ENCODE assay signal across 10 mouse cellular contexts in the genomic region with DNA sequence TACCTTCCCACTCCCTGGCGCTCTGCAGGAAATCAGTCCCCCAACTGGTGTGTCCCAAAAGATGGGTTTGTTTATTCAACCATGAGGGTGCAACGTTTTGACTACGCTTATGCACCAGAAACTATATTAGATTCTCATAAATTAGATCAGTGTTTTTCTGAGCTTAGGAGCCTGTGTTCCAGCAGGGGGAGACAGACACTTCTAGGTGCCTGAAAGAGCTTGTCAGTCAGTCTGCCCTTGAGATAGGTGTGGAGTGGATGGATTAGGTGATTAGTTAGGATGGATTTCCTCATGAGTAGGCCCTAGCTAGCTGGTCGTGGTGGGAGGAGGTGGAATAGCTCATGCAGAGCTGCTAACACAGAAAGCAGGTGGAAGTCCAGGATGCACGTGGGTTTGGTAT. TPM values are rescaled to one million over a fixed set of nuclear protein-coding genes. Genes with fewer than 3 reads are reported as not detected.
A peak's percentile ranks its signal among the peaks of the same experiment; 100 is the strongest.
DNase-seq lines count a peak whose midpoint lies in the region; ATAC-seq and TF ChIP-seq lines count a peak whose summit lies in the region.
"Had no signal": no experiment of that assay in that cellular context is flagged by ENCODE, and none has a peak within 500 bp of the region (broad histone marks: within the 10 kb centered on the region; RNA-seq: fewer than 3 reads in every experiment).

No protein-coding gene starts in this region.

- no peak overlapping the region for H3K4me2 ChIP-seq in embryonic facial prominence, embryonic 11.5 days (ENCODE audit: low read depth, low read length)
- H3K4me2 ChIP-seq: neural tube, embryonic 12.5 days had no signal

- TF ChIP-seq CTCF in spleen, adult 2 months (IDR thresholded peaks at IDR 0.05; ENCODE audit: extremely low read depth, insufficient read depth, insufficient read length, insufficient replicate concordance): peak; percentile 5; the same call in 1 of the 2 replicates

- no peaks in the 10 kb centered on the region for H3K27me3 ChIP-seq in embryonic facial prominence, embryonic 11.5 days (ENCODE audit: control insufficient read depth, insufficient read depth, low read length)
- no peaks in the 10 kb centered on the region for H3K27me3 ChIP-seq in embryonic facial prominence, embryonic 10.5 days (replicated peaks; ENCODE audit: low read depth, poor library complexity, severe bottlenecking)
- H3K27me3 ChIP-seq in spleen, adult 2 months (ENCODE audit: control insufficient read depth, insufficient read depth, low read length): no peaks in the 10 kb centered on the region
- H3K27me3 ChIP-seq in forebrain, embryonic 10.5 days (ENCODE audit: poor library complexity, severe bottlenecking): no peaks in the 10 kb centered on the region
- H3K27me3 ChIP-seq: neural tube, embryonic 12.5 days had no signal

- H3K27ac ChIP-seq in embryonic facial prominence, embryonic 11.5 days (replicated peaks; ENCODE audit: low read depth, low read length): no peak overlapping the region
- no peak overlapping the region for H3K27ac ChIP-seq in embryonic facial prominence, embryonic 10.5 days (replicated peaks)
- H3K27ac ChIP-seq in spleen, adult 2 months (ENCODE audit: insufficient read depth, low read length): no peak overlapping the region
- H3K27ac ChIP-seq in forebrain, embryonic 10.5 days: no peak overlapping the region
- H3K27ac ChIP-seq: neural tube, embryonic 12.5 days had no signal

- H3K9ac ChIP-seq in embryonic facial prominence, embryonic 11.5 days (replicated peaks; ENCODE audit: low read length): no peak overlapping the region
- H3K9ac ChIP-seq: neural tube, embryonic 12.5 days had no signal

- no peaks in the 10 kb centered on the region for H3K4me1 ChIP-seq in embryonic facial prominence, embryonic 11.5 days (ENCODE audit: control insufficient read depth, insufficient read depth, low read length)
- H3K4me1 ChIP-seq in embryonic facial prominence, embryonic 10.5 days: no peaks in the 10 kb centered on the region
- no peaks in the 10 kb centered on the region for H3K4me1 ChIP-seq in spleen, adult 2 months (ENCODE audit: control insufficient read depth, insufficient read depth, insufficient read length)
- peaks cover 6% of the 10 kb centered on the region; the same call in 1 of the 2 replicates for H3K4me1 ChIP-seq in forebrain, embryonic 10.5 days
- H3K4me1 ChIP-seq: neural tube, embryonic 12.5 days had no signal

- TF ChIP-seq POLR2A in spleen, adult 2 months (IDR thresholded peaks at IDR 0.05; ENCODE audit: low read depth, low read length): no peak

- 54% methylated on average over 5 of the region's 5 CpGs for WGBS in embryonic facial prominence, embryonic 11.5 days
- 57% methylated on average over 5 of the region's 5 CpGs for WGBS in embryonic facial prominence, embryonic 10.5 days
- WGBS in spleen, adult 2 months: 37% methylated on average over 5 of the region's 5 CpGs
- 54% methylated on average over 5 of the region's 5 CpGs for WGBS in forebrain, embryonic 10.5 days

- H3K36me3 ChIP-seq in embryonic facial prominence, embryonic 11.5 days (replicated peaks; ENCODE audit: control insufficient read depth, insufficient read depth, low read depth, low read length): no peaks in the 10 kb centered on the region
- H3K36me3 ChIP-seq in embryonic facial prominence, embryonic 10.5 days (replicated peaks): no peaks in the 10 kb centered on the region
- no peaks in the 10 kb centered on the region for H3K36me3 ChIP-seq in spleen, adult 2 months (ENCODE audit: control insufficient read depth, insufficient read depth, low read length)
- H3K36me3 ChIP-seq in forebrain, embryonic 10.5 days (replicated peaks): no peaks in the 10 kb centered on the region
- H3K36me3 ChIP-seq: neural tube, embryonic 12.5 days had no signal

- no peak overlapping the region for H3K4me3 ChIP-seq in embryonic facial prominence, embryonic 11.5 days (ENCODE audit: low read depth, low read length)
- no peak overlapping the region for H3K4me3 ChIP-seq in embryonic facial prominence, embryonic 10.5 days
- H3K4me3 ChIP-seq in spleen, adult 2 months (ENCODE audit: extremely low read depth, insufficient read depth, insufficient read length): no peak overlapping the region
- H3K4me3 ChIP-seq in forebrain, embryonic 10.5 days: no peak overlapping the region
- H3K4me3 ChIP-seq: neural tube, embryonic 12.5 days had no signal

- DNase-seq in embryonic facial prominence, embryonic 11.5 days (ENCODE audit: low spot score): peak; percentile 38
- DNase-seq in embryonic facial prominence, embryonic 10.5 days (ENCODE audit: low spot score): no peak
- no peak for DNase-seq in spleen, adult 2 months (ENCODE audit: low read depth in 1 of 2, low spot score in 2 of 2)
- no peak for DNase-seq in spleen, adult 12 weeks (ENCODE audit: low spot score)
- DNase-seq in embryo, embryonic 10.5 days (ENCODE audit: low spot score): peak; percentile 38
- peak; percentile 18 for DNase-seq in layer of hippocampus, adult 9-11 months
- DNase-seq in naive thymus-derived CD4-positive, alpha-beta T cell, adult 2 months (ENCODE audit: low read depth): peak; percentile 31
- DNase-seq in forebrain, embryonic 10.5 days (ENCODE audit: extremely low spot score, low spot score): no peak

- no peaks in the 10 kb centered on the region for H3K9me3 ChIP-seq in embryonic facial prominence, embryonic 11.5 days (replicated peaks; ENCODE audit: control insufficient read depth, low read length)
- H3K9me3 ChIP-seq in embryonic facial prominence, embryonic 10.5 days: no peaks in the 10 kb centered on the region
- H3K9me3 ChIP-seq in forebrain, embryonic 10.5 days: no peaks in the 10 kb centered on the region
- H3K9me3 ChIP-seq: neural tube, embryonic 12.5 days had no signal

- no peak for ATAC-seq in embryonic facial prominence, embryonic 11.5 days (replicated peaks; ENCODE audit: insufficient number of reproducible peaks, low FRiP score, low TSS enrichment, low read depth)

RNA-seq across cellular contexts. Expression of gene Epb42, which starts 4.2 kb away (rescaled TPM):
- 6.5 and 6.7 TPM in 2 replicates for polyA plus RNA-seq in embryonic facial prominence, embryonic 11.5 days (2014; fragmentation: Nextera tagmentation; extraction: Ambion mirVana)
- 5.1 and 5.3 TPM in 2 replicates for polyA plus RNA-seq in embryonic facial prominence, embryonic 10.5 days (2016; fragmentation: Nextera tagmentation; extraction: Ambion mirVana)
- 23.4 and 37.1 TPM in 2 replicates for polyA plus RNA-seq in spleen, adult 2 months (2012; rRNA removed)
- 6.2 and 10.9 TPM in 2 replicates for polyA plus RNA-seq in forebrain, embryonic 10.5 days (2016; fragmentation: Nextera tagmentation; extraction: Ambion mirVana)

RNA-seq across cellular contexts. Expression of gene Ccndbp1, which starts 32.9 kb away (rescaled TPM):
- 33.3 and 40.9 TPM in 2 replicates for polyA plus RNA-seq in embryonic facial prominence, embryonic 11.5 days (2014; fragmentation: Nextera tagmentation; extraction: Ambion mirVana)
- 34.0 and 34.2 TPM in 2 replicates for polyA plus RNA-seq in embryonic facial prominence, embryonic 10.5 days (2016; fragmentation: Nextera tagmentation; extraction: Ambion mirVana)
- polyA plus RNA-seq in spleen, adult 2 months (2012; rRNA removed): 27.7 and 33.5 TPM in 2 replicates
- 31.3 and 32.3 TPM in 2 replicates for polyA plus RNA-seq in forebrain, embryonic 10.5 days (2016; fragmentation: Nextera tagmentation; extraction: Ambion mirVana)

RNA-seq across cellular contexts. Expression of gene Tgm5, which starts 44.5 kb away (rescaled TPM):
- not detected in 2 replicates for polyA plus RNA-seq in embryonic facial prominence, embryonic 11.5 days (2014; fragmentation: Nextera tagmentation; extraction: Ambion mirVana)
- not detected in 2 replicates for polyA plus RNA-seq in embryonic facial prominence, embryonic 10.5 days (2016; fragmentation: Nextera tagmentation; extraction: Ambion mirVana)
- polyA plus RNA-seq in spleen, adult 2 months (2012; rRNA removed): 0.02 TPM in 1 of 2 replicates, not detected in the other
- not detected in 2 replicates for polyA plus RNA-seq in forebrain, embryonic 10.5 days (2016; fragmentation: Nextera tagmentation; extraction: Ambion mirVana)
- polyA plus RNA-seq: heart, embryonic 16.5 days had no signal

Comparison
In these comparisons a context has a peak if more than half of its experiments do, and no peak if none do; other contexts are left out.
1. DNase-seq: peak in embryonic facial prominence, embryonic 11.5 days (single experiment), embryo, embryonic 10.5 days (single experiment), layer of hippocampus, adult 9-11 months (single experiment) and naive thymus-derived CD4-positive, alpha-beta T cell, adult 2 months (single experiment); none in embryonic facial prominence, embryonic 10.5 days (single experiment), spleen, adult 2 months (0 of 2), spleen, adult 12 weeks (single experiment) and forebrain, embryonic 10.5 days (single experiment).